Mouse (Mus musculus): ENCODE results near the gene Rps18.

DNA sequence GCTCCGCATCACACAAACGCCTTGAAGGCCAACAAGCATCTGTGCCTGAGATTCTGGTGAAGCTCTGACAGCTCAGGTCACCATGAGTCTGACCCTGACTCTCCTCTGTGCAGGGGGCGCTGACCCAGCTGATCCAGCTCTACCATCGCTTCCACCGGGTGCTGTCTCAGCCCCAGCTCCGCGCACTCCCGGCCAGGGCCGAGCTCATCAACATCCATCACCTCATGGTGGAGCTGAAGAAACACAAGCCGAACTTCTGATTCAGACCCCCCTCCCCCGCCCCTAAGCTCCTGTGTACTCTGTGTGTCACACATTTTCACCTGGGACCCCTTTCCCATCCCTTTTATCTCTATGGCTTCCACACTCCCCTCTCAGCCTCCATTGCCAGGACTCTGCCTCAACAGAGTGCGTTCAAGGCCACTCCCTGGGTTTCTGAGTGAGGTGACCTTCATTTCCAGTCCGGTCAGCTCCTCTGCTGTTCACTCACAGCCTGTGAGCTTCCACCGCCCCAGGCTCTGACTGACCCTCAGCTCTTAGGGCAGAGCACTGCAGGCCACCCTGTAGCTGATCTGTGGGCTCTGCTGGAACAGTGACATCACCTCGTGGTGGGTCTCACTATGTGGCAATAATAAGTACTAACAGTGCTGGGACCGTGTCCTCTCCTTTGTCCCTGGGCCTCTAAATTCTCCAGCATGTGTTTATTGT, 10.2 kb upstream of the Rps18 start:
- TF ChIP-seq CTCF (IDR thresholded peaks at IDR 0.05; ENCODE audit: control insufficient read depth, insufficient read depth, insufficient replicate concordance, low read depth, low read length) (no peak), POLR2A (IDR thresholded peaks at IDR 0.05; ENCODE audit: control insufficient read depth, low read depth, low read length) (no peak)

Data from testis, adult 2 months (tissue).